Mouse (Mus musculus) heart, embryonic 12.5 days (tissue): ENCODE data around the gene Csk. TPM values are rescaled to one million over a fixed set of nuclear protein-coding genes. Genes with fewer than 3 reads are reported as not detected.

Source experiments
- ATAC-seq: fragments of 200-750 bp; cut with Nextera tagmentation; 2 replicates; pipeline ENCODE4 v1.8.0; 2017; ENCODE audit warnings: moderate TSS enrichment, moderate library complexity; ENCODE audit not compliant: insufficient number of reproducible peaks, low FRiP score
- H3K27ac ChIP-seq: fragments of 300-500 bp; sonication (generic); 2 replicates; pipeline ENCODE4 v1.5.1; 2016; ENCODE audit warnings: mild to moderate bottlenecking, moderate library complexity; ENCODE audit not compliant: poor library complexity, severe bottlenecking
- H3K27me3 ChIP-seq: fragments of 300-500 bp; sonication (generic); replicated peaks from 2 replicates; pipeline ENCODE4 v1.6.1; 2016; ENCODE audit warnings: mild to moderate bottlenecking, moderate library complexity
- H3K36me3 ChIP-seq: fragments of 300-500 bp; sonication (generic); 2 replicates; pipeline ENCODE4 v1.6.1; 2016; ENCODE audit warnings: mild to moderate bottlenecking, moderate library complexity
- H3K4me1 ChIP-seq: fragments of 300-500 bp; sonication (generic); replicated peaks from 2 replicates; pipeline ENCODE4 v1.6.1; 2016; ENCODE audit warnings: mild to moderate bottlenecking
- H3K4me2 ChIP-seq: fragments of 300-500 bp; sonication (generic); 2 replicates; pipeline ENCODE4 v1.6.1; 2016; ENCODE audit warnings: mild to moderate bottlenecking, moderate library complexity
- H3K4me3 ChIP-seq: fragments of 300-500 bp; sonication (generic); 2 replicates; pipeline ENCODE4 v1.5.1; 2016; ENCODE audit warnings: mild to moderate bottlenecking
- H3K9ac ChIP-seq: fragments of 300-500 bp; sonication (generic); 2 replicates; pipeline ENCODE4 v1.6.1; 2016; ENCODE audit warnings: mild to moderate bottlenecking, moderate library complexity
- H3K9me3 ChIP-seq: fragments of 300-500 bp; sonication (generic); replicated peaks from 2 replicates; pipeline ENCODE4 v1.6.1; 2016; ENCODE audit warnings: mild to moderate bottlenecking, moderate library complexity
- WGBS: fragments of 180-500 bp; shearing (Covaris S2); methylation state at CpG from one replicate; pipeline ENCODE4 v1.1.7; 2016; 5-methylcytosine and 5-hydroxymethylcytosine counted together
- polyA plus RNA-seq: library from polyadenylated mRNA; unstranded; fragments of >200 nt; fragmentation: Nextera tagmentation; extraction: Ambion mirVana; gene quantifications from 2 replicates; pipeline ENCODE4 v1.2.1, GENCODE M21; 2016

Gene Csk
- polyA plus RNA-seq, 1 experiment from 2014 or later: 16.4 TPM

DNA sequence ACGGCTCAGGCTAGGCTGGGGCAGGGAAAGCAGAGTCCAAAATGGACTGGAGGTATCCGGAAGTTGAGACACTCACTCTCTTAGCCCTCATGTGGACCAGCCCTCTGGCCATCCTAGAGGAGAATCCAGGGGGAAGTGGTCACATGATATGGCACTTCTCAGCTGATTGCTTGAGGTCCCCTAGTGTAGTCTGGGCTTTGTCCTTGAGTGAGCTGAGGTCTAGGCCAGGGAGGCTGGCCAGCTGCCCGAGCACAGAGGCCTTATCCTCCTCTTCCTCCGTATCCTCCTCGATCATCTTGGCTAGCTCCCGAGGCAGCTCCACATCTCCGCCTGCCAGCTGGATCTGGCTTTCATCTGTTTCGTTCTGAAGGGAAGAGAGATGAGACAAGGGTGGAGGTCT is 51.3 kb downstream of the Csk start:
- WGBS: 16% methylated on average over 8 of the region's 8 CpGs
- no peaks in the 10 kb centered on the region for H3K9me3 ChIP-seq
- H3K27ac ChIP-seq: no peak overlapping the region
- peaks cover 32% of the 10 kb centered on the region for H3K27me3 ChIP-seq
- H3K4me1 ChIP-seq: peaks cover 59% of the 10 kb centered on the region
- H3K9ac ChIP-seq: no peak overlapping the region
- no peak overlapping the region for H3K4me3 ChIP-seq
- no peak overlapping the region for H3K4me2 ChIP-seq
- ATAC-seq: no peak
- H3K36me3 ChIP-seq: no peaks in the 10 kb centered on the region

DNA sequence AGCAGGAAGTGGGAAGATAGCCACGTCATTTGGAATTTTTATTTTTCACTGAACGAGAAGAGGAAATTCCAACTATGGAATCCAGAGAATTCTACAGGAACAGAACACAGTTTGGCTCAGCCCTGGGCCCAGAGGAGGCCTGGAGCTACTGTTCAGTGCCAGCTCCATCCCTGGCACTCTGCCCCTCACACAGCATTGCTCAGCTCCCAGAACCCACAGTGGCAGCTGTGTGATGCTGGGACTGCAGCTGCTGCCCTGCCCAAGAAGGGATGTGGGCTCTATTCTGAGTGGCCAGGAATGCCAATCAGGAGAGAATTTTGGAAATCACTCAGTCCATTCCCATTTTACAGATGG is 52.1 kb downstream of the Csk start:
- Histone ChIP-seq H3K36me3 (0 out of 2 replicates have a peak, but pooled peaks cover under 1% of the 10 kb centered on the region), H3K27ac (no peak overlapping the region), H3K4me3 (no peak overlapping the region), H3K4me2 (no peak overlapping the region), H3K4me1 (peaks cover 57% of the 10 kb centered on the region), H3K9ac (no peak overlapping the region), H3K9me3 (no peaks in the 10 kb centered on the region), H3K27me3 (peaks cover 24% of the 10 kb centered on the region)
- WGBS: 11% methylated on average over 2 of the region's 2 CpGs
- ATAC-seq: no peak

DNA sequence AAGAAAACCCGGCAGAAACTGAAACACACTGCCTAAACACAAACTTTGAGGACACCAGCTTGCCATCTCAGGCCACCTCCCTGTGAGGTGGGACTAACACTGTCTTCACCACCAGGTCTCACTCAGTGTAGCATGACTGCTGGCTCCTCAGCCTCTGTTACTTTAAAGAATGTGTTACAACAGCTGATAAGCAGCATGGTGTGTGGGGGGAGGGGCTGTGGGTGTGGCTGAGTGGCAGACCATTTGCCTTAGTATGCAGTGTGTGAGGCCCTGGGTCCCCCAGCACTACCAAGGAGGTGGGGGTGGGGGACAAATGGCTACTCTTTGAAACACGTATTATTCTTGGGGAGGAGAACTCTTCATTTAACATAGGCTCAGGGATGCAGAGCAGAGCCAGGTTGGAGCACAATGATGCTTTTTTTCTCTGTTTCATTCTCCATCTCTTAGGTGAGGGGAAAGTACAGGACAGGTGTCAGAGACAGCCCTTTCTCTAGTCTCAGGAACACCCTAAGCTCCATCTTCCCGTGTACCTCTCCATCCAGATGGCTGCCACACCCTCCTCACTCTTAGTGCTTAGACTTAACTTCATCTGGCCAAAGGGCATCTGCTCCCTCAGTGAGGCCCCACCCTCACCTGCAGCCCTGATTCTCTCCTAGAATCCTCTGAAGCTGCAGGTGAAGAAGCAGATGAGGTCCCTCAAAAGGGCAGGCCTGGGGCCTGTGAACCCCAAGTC is 52.6 kb downstream of the Csk start:
- H3K4me2 ChIP-seq: 0 out of 2 replicates have a peak overlapping the region, but pooled peaks have one; percentile 3
- H3K27me3 ChIP-seq: peaks cover 19% of the 10 kb centered on the region
- H3K4me3 ChIP-seq: no peak overlapping the region
- peak; percentile 65 for ATAC-seq
- H3K27ac ChIP-seq: no peak overlapping the region
- H3K36me3 ChIP-seq: 0 out of 2 replicates have a peak, but pooled peaks cover 3% of the 10 kb centered on the region
- H3K9me3 ChIP-seq: no peaks in the 10 kb centered on the region
- 1% methylated on average over 3 of the region's 3 CpGs for WGBS
- peaks cover 52% of the 10 kb centered on the region for H3K4me1 ChIP-seq
- H3K9ac ChIP-seq: no peak overlapping the region

DNA sequence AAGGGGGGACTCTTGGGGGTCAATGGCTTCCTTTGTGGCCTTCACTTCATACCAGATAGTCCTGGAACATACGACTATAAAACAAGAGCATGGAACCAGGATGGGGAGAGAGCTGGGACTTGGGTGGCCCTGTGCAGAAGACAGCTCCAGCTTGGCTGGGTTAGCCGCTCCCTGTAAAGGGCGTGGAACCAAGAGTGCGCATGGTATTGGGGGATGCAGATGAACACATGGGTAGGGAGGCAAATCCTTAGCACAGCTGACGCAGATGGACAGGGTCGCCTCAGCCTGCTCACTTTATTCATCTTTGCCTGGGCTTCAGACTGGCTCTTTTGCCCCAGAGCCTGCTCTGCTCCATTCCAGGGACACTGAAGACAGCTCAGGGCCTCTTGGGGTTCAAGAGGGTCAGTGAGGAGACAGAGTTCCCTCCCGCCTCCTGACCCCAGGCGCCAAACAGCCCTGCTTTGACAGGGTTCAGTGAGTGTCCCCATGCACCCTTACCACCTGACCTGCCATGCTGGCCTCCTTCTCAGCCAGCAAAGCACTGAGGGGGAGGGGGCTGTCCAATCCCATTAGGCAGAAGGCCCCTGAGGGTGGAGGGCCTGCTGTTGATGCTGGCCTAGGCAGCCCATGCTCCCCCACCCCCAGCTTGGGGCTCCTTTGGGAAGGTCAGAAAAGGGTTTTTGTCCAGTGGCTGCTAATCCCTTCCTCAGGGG is 54.4 kb downstream of the Csk start:
- Histone ChIP-seq H3K9me3 (no peaks in the 10 kb centered on the region), H3K9ac (no peak overlapping the region), H3K4me1 (peaks cover 58% of the 10 kb centered on the region), H3K27ac (no peak overlapping the region), H3K4me2 (no peak overlapping the region), H3K27me3 (peaks cover 3% of the 10 kb centered on the region; the same call in 1 of the 2 replicates), H3K36me3 (peaks cover 16% of the 10 kb centered on the region), H3K4me3 (no peak overlapping the region)
- ATAC-seq: no peak
- WGBS: 55% methylated on average over 8 of the region's 8 CpGs

DNA sequence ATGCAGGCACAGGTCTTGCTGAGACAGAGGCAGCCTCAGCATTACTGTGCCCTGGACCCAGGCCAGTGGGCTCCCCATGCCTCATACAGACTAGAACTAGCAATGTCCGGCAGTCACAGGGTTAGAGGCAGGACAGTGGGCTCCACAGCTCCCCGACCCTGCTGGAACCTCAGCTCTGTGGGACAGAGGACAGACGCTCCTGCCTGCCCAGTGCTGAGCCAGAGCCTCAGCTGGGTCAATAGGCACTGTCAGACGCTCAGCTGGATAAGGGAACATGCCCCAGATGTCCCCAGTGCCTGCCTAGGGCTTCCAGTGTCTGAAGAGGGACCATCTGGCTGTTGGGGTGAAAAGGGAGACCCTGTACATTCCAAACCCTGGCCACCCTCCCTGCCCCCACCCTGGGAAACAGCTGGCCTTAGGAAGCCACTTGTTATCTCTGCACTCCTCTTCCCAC is 55.5 kb downstream of the Csk start:
- peaks cover 27% of the 10 kb centered on the region for H3K36me3 ChIP-seq
- H3K27ac ChIP-seq: peak overlapping the region; percentile 2; the same call in 1 of the 2 replicates
- peak overlapping the region; percentile 35; the same call in 1 of the 2 replicates for H3K9ac ChIP-seq
- WGBS: 13% methylated on average over 4 of the region's 4 CpGs
- no peaks in the 10 kb centered on the region for H3K9me3 ChIP-seq
- no peaks in the 10 kb centered on the region for H3K27me3 ChIP-seq
- H3K4me1 ChIP-seq: peaks cover 65% of the 10 kb centered on the region
- H3K4me2 ChIP-seq: no peak overlapping the region
- no peak overlapping the region for H3K4me3 ChIP-seq
- ATAC-seq: no peak; the same call in 1 of the 2 replicates

DNA sequence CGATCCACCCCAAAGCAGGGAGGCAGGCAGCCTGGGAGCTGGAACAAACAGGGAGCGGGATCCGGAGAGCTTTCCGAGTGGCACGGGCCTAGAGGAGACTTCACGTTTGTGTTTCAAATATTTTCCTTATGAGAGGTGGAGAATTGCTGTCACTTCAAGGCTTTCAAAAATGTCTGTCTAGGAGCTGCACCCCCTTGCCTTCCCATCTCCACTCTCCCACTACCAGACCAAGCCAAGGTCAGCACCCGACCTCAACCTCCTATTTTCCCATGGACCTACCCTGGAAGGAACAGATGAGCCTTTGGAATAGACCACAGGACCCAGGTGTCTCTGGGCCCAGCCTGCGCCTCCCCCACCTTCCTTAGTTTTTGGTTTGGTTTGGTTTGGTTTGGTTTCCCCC is 56.2 kb downstream of the Csk start:
- Histone ChIP-seq H3K4me1 (peaks cover 63% of the 10 kb centered on the region), H3K4me3 (no peak overlapping the region), H3K9me3 (no peaks in the 10 kb centered on the region), H3K27ac (no peak overlapping the region), H3K27me3 (no peaks in the 10 kb centered on the region), H3K4me2 (no peak overlapping the region), H3K9ac (no peak overlapping the region), H3K36me3 (peaks cover 34% of the 10 kb centered on the region)
- 76% methylated on average over 8 of the region's 8 CpGs for WGBS
- ATAC-seq: no peak

DNA sequence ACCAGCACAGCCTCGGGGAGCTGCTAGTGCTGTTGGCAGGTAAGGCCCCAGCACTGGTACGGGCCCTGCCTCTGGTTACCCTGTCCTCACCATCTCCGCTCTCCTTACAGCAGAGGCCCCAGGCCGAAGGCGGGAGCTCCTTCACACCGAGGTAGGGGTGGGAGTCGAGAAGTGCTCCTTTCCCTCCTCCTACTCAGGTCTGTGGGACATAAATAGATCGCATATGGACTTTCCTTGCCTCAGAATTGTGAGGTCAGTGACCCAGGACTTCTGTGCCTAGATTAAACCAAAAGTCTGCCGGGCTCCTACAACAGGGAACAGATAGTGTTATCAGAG is 59.3 kb downstream of the Csk start:
- peaks cover 39% of the 10 kb centered on the region for H3K4me1 ChIP-seq
- no peaks in the 10 kb centered on the region for H3K27me3 ChIP-seq
- peaks cover 45% of the 10 kb centered on the region for H3K36me3 ChIP-seq
- H3K9ac ChIP-seq: 0 out of 2 replicates have a peak overlapping the region, but pooled peaks have one; percentile 13
- 40% methylated on average over 9 of the region's 9 CpGs for WGBS
- H3K9me3 ChIP-seq: no peaks in the 10 kb centered on the region
- H3K27ac ChIP-seq: no peak overlapping the region
- no peak overlapping the region for H3K4me3 ChIP-seq
- no peak overlapping the region for H3K4me2 ChIP-seq
- no peak for ATAC-seq

DNA sequence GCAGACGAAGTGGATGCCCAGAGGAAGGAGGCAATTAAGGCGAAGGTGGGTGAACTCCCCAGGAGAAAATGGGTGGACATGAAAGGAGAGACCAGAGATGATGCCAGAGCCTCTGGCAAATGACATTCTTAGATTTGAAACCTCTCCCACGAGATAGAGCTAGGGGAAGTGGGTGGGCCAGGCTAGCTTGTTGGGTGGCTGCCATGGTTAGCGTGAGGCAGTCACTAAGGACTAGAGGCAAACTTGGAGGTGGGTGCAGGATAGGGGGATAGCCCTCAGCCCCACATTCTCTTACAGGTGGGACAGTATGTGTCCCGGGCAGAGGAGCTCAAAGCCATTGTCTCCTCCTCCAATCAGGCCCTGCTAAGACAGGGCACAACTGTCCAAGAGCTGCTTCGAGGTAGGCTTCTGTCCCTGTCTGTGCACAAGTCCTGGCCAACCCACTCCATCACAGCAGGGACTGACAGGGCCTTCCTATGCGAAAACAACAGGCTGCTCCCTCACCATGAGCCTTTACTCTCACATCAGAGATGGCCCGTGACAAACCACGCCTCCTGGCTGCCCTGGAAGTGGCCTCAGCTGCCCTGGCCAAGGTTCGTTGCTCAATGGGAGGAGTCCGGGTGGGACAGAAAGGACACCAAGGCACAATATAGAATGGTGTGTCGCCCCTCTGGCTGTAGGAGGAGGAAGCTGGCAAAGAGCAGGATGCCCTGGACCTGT is 59.8 kb downstream of the Csk start:
- Histone ChIP-seq H3K9me3 (no peaks in the 10 kb centered on the region), H3K9ac (0 out of 2 replicates have a peak overlapping the region, but pooled peaks have one; percentile 13), H3K4me1 (peaks cover 37% of the 10 kb centered on the region), H3K4me2 (no peak overlapping the region), H3K27ac (no peak overlapping the region), H3K36me3 (peaks cover 45% of the 10 kb centered on the region), H3K4me3 (no peak overlapping the region), H3K27me3 (no peaks in the 10 kb centered on the region)
- whole genome bisulfite sequencing: 54% methylated on average over 12 of the region's 12 CpGs
- ATAC-seq: no peak

DNA sequence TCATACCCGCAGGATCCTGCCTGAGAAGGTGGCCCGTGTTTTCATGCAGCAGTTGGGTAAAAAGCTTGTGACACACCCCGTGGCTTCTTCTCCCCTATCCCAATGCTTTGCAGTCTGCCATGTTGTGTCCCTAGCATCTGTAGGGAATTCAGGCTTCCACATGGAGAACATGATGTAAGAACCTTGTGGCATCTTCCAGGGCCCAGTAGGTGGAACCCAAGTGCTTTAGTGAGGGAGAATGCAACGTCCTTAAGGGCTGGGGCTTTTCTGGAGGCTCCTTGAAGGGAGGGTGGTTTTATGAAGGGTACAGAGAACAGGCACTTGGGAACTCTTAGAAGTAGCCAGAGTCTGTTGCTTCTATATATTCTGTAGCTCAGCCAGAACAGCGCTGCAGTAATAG is 62.7 kb downstream of the Csk start:
- Histone ChIP-seq H3K4me3 (no peak overlapping the region), H3K9ac (peak overlapping the region; percentile 79; the same call in 1 of the 2 replicates), H3K9me3 (no peaks in the 10 kb centered on the region), H3K4me2 (peak overlapping the region; percentile 84), H3K27me3 (no peaks in the 10 kb centered on the region), H3K27ac (no peak overlapping the region), H3K36me3 (peaks cover 61% of the 10 kb centered on the region), H3K4me1 (peaks cover 24% of the 10 kb centered on the region)
- WGBS: 30% methylated on average over 5 of the region's 5 CpGs
- ATAC-seq: no peak

DNA sequence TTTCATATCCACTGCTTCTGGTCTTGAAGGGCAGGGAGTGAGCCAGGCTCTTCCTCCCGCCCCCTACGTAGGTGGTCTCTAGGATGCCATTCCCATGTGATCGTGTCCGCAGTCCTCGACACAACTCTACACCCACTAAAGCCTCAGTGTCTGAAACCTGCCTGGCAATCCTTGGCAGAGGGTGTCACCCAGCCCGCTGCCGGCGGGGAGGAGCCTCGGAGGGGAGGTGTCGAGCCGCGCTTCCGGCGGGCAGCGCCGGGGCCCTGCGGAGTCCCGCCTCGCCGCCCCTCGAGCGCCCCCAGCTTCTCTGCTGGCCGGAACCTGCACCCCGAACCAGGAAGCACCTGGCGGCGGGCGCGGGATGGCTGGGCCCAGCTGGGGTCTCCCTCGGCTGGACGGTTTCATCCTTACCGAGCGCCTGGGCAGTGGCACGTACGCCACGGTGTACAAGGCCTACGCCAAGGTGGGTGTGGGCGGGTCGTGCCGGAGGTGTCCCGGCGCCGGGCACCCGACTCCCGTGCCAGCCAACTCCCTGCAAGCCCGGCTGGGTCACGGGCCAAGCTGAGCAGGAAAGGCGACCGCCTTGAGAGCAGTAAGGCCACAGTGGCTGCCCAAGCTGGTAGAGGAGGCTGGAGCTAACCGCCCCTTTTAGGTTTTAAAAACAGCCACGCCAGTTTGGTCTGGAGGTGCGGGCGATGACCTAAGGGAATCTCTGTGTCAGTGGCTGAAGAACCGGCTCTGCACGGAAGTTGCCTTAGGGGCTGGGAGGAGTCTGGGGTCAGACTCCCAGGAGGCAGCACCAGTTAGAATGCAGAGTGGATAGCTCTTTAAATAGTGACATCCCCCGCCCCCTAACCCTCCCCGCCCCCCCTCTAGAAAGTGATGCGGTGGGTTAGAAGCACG is 64.0 kb downstream of the Csk start, which contains the start of gene Ulk3:
Gene Ulk3 (plus strand): TSS at position 229 of the 903 bp plus-strand sequence.
- H3K4me1 ChIP-seq: peaks cover 23% of the 10 kb centered on the region
- ATAC-seq: peak; percentile 84
- peaks cover 63% of the 10 kb centered on the region for H3K36me3 ChIP-seq
- H3K27me3 ChIP-seq: no peaks in the 10 kb centered on the region
- H3K27ac ChIP-seq: peak within 1 kb of the TSS; percentile 80
- peak within 1 kb of the TSS; percentile 84 for H3K4me2 ChIP-seq
- peak within 1 kb of the TSS; percentile 71 for H3K4me3 ChIP-seq
- H3K9ac ChIP-seq: peak within 1 kb of the TSS; percentile 79
- under 1% methylated on average over 58 of the region's 58 CpGs for WGBS
- H3K9me3 ChIP-seq: no peaks in the 10 kb centered on the region
